Mouse (Mus musculus): ENCODE data around the gene 2900011O08Rik. TPM values are rescaled to one million over a fixed set of nuclear protein-coding genes. Genes with fewer than 3 reads are reported as not detected.

Gene 2900011O08Rik
- polyA plus RNA-seq, 1 experiment from 2014 or later: 0.44 TPM

- H3K27me3 ChIP-seq (ENCODE audit: control insufficient read depth, insufficient read depth, low read depth, low read length): no peaks in the 10 kb centered on the region
- H3K9me3 ChIP-seq (ENCODE audit: control insufficient read depth, low read length): no peaks in the 10 kb centered on the region
- H3K4me2 ChIP-seq (ENCODE audit: low read depth, low read length): no peak overlapping the region
- H3K27ac ChIP-seq (ENCODE audit: low read length): no peak overlapping the region
- no peak for ATAC-seq (ENCODE audit: low read depth)
- no peak overlapping the region for H3K9ac ChIP-seq (ENCODE audit: low read length)
- 91% methylated on average over 7 of the region's 7 CpGs for WGBS
- no peak overlapping the region for H3K4me3 ChIP-seq (ENCODE audit: low read length)
- H3K4me1 ChIP-seq (replicated peaks; ENCODE audit: control insufficient read depth, insufficient read depth, low read length): no peaks in the 10 kb centered on the region
- H3K36me3 ChIP-seq (ENCODE audit: control insufficient read depth, insufficient read depth, low read length): peaks cover 36% of the 10 kb centered on the region
These were observed 144.4 kb downstream of the 2900011O08Rik start for GRCm38 (mm10) chr16:14130796-14131195.

GRCm38 (mm10) chr16:14131376-14131775 is 145.0 kb downstream of the 2900011O08Rik start:
- Histone ChIP-seq H3K27me3 (ENCODE audit: control insufficient read depth, insufficient read depth, low read depth, low read length) (no peaks in the 10 kb centered on the region), H3K4me3 (ENCODE audit: low read length) (no peak overlapping the region), H3K27ac (ENCODE audit: low read length) (no peak overlapping the region), H3K9me3 (ENCODE audit: control insufficient read depth, low read length) (no peaks in the 10 kb centered on the region), H3K4me2 (ENCODE audit: low read depth, low read length) (no peak overlapping the region), H3K4me1 (replicated peaks; ENCODE audit: control insufficient read depth, insufficient read depth, low read length) (no peaks in the 10 kb centered on the region), H3K9ac (ENCODE audit: low read length) (no peak overlapping the region), H3K36me3 (ENCODE audit: control insufficient read depth, insufficient read depth, low read length) (peaks cover 35% of the 10 kb centered on the region)
- no peak for ATAC-seq (ENCODE audit: low read depth)
- WGBS: 80% methylated on average over 3 of the region's 3 CpGs

- H3K36me3 ChIP-seq (ENCODE audit: control insufficient read depth, insufficient read depth, low read length): peaks cover 39% of the 10 kb centered on the region
- H3K4me2 ChIP-seq (ENCODE audit: low read depth, low read length): no peak overlapping the region
- ATAC-seq (ENCODE audit: low read depth): no peak
- H3K27me3 ChIP-seq (ENCODE audit: control insufficient read depth, insufficient read depth, low read depth, low read length): no peaks in the 10 kb centered on the region
- H3K4me3 ChIP-seq (ENCODE audit: low read length): no peak overlapping the region
- H3K4me1 ChIP-seq (replicated peaks; ENCODE audit: control insufficient read depth, insufficient read depth, low read length): no peaks in the 10 kb centered on the region
- H3K27ac ChIP-seq (ENCODE audit: low read length): no peak overlapping the region
- no peaks in the 10 kb centered on the region for H3K9me3 ChIP-seq (ENCODE audit: control insufficient read depth, low read length)
- H3K9ac ChIP-seq (ENCODE audit: low read length): no peak overlapping the region
- 83% methylated on average over 5 of the region's 5 CpGs for WGBS
These were observed 145.4 kb downstream of the 2900011O08Rik start for GRCm38 (mm10) chr16:14131838-14132237.

GRCm38 (mm10) chr16:14135014-14135413 is 148.6 kb downstream of the 2900011O08Rik start:
- Histone ChIP-seq H3K4me2 (ENCODE audit: low read depth, low read length) (no peak overlapping the region), H3K4me3 (ENCODE audit: low read length) (no peak overlapping the region), H3K4me1 (replicated peaks; ENCODE audit: control insufficient read depth, insufficient read depth, low read length) (no peaks in the 10 kb centered on the region), H3K27ac (ENCODE audit: low read length) (no peak overlapping the region), H3K9ac (ENCODE audit: low read length) (no peak overlapping the region), H3K9me3 (ENCODE audit: control insufficient read depth, low read length) (no peaks in the 10 kb centered on the region), H3K27me3 (ENCODE audit: control insufficient read depth, insufficient read depth, low read depth, low read length) (no peaks in the 10 kb centered on the region), H3K36me3 (ENCODE audit: control insufficient read depth, insufficient read depth, low read length) (peaks cover 39% of the 10 kb centered on the region)
- WGBS: 82% methylated on average over 2 of the region's 2 CpGs
- no peak for ATAC-seq (ENCODE audit: low read depth)

- Histone ChIP-seq H3K27ac (ENCODE audit: low read length) (no peak overlapping the region), H3K9ac (ENCODE audit: low read length) (no peak overlapping the region), H3K36me3 (ENCODE audit: control insufficient read depth, insufficient read depth, low read length) (peaks cover 41% of the 10 kb centered on the region), H3K27me3 (ENCODE audit: control insufficient read depth, insufficient read depth, low read depth, low read length) (no peaks in the 10 kb centered on the region), H3K9me3 (ENCODE audit: control insufficient read depth, low read length) (no peaks in the 10 kb centered on the region), H3K4me3 (ENCODE audit: low read length) (no peak overlapping the region), H3K4me1 (replicated peaks; ENCODE audit: control insufficient read depth, insufficient read depth, low read length) (no peaks in the 10 kb centered on the region), H3K4me2 (ENCODE audit: low read depth, low read length) (no peak overlapping the region)
- no peak for ATAC-seq (ENCODE audit: low read depth)
- WGBS: 84% methylated on average over 1 of the region's 1 CpGs
These were observed 151.7 kb downstream of the 2900011O08Rik start for GRCm38 (mm10) chr16:14137976-14138561.

GRCm38 (mm10) chr16:14139106-14139505 is 152.7 kb downstream of the 2900011O08Rik start:
- H3K4me1 ChIP-seq (replicated peaks; ENCODE audit: control insufficient read depth, insufficient read depth, low read length): no peaks in the 10 kb centered on the region
- H3K9ac ChIP-seq (ENCODE audit: low read length): no peak overlapping the region
- no peak overlapping the region for H3K4me3 ChIP-seq (ENCODE audit: low read length)
- no peak overlapping the region for H3K27ac ChIP-seq (ENCODE audit: low read length)
- no peaks in the 10 kb centered on the region for H3K27me3 ChIP-seq (ENCODE audit: control insufficient read depth, insufficient read depth, low read depth, low read length)
- H3K36me3 ChIP-seq (ENCODE audit: control insufficient read depth, insufficient read depth, low read length): peaks cover 44% of the 10 kb centered on the region
- H3K9me3 ChIP-seq (ENCODE audit: control insufficient read depth, low read length): no peaks in the 10 kb centered on the region
- no peak for ATAC-seq (ENCODE audit: low read depth)
- no peak overlapping the region for H3K4me2 ChIP-seq (ENCODE audit: low read depth, low read length)

- 45% methylated on average over 3 of the region's 3 CpGs for WGBS
- no peak for ATAC-seq (ENCODE audit: low read depth)
- no peak overlapping the region for H3K9ac ChIP-seq (ENCODE audit: low read length)
- H3K9me3 ChIP-seq (ENCODE audit: control insufficient read depth, low read length): no peaks in the 10 kb centered on the region
- H3K4me2 ChIP-seq (ENCODE audit: low read depth, low read length): no peak overlapping the region
- no peaks in the 10 kb centered on the region for H3K4me1 ChIP-seq (replicated peaks; ENCODE audit: control insufficient read depth, insufficient read depth, low read length)
- H3K27me3 ChIP-seq (ENCODE audit: control insufficient read depth, insufficient read depth, low read depth, low read length): no peaks in the 10 kb centered on the region
- no peak overlapping the region for H3K27ac ChIP-seq (ENCODE audit: low read length)
- H3K36me3 ChIP-seq (ENCODE audit: control insufficient read depth, insufficient read depth, low read length): peaks cover 56% of the 10 kb centered on the region
- H3K4me3 ChIP-seq (ENCODE audit: low read length): no peak overlapping the region
These were observed 156.9 kb downstream of the 2900011O08Rik start for GRCm38 (mm10) chr16:14143298-14143697.

- peaks cover 40% of the 10 kb centered on the region for H3K36me3 ChIP-seq (ENCODE audit: control insufficient read depth, insufficient read depth, low read length)
- H3K4me3 ChIP-seq (ENCODE audit: low read length): no peak overlapping the region
- no peak for ATAC-seq (ENCODE audit: low read depth)
- no peaks in the 10 kb centered on the region for H3K27me3 ChIP-seq (ENCODE audit: control insufficient read depth, insufficient read depth, low read depth, low read length)
- no peak overlapping the region for H3K4me2 ChIP-seq (ENCODE audit: low read depth, low read length)
- no peak overlapping the region for H3K27ac ChIP-seq (ENCODE audit: low read length)
- no peak overlapping the region for H3K9ac ChIP-seq (ENCODE audit: low read length)
- no peaks in the 10 kb centered on the region for H3K4me1 ChIP-seq (replicated peaks; ENCODE audit: control insufficient read depth, insufficient read depth, low read length)
- H3K9me3 ChIP-seq (ENCODE audit: control insufficient read depth, low read length): no peaks in the 10 kb centered on the region
These were observed 161.3 kb downstream of the 2900011O08Rik start for GRCm38 (mm10) chr16:14147712-14148111.
